Mouse (Mus musculus): ENCODE data around the gene 3425401B19Rik.

The 3425401B19Rik gene

GRCm38 (mm10) chr14:32685124-32685826, at the start of gene 3425401B19Rik:
3425401B19Rik (minus strand) TSS chr14:32685293.
- 86% methylated on average over 16 of the region's 16 CpGs for WGBS

GRCm38 (mm10) chr14:32732961-32733360, 47.9 kb upstream of the 3425401B19Rik start:
- WGBS: 46% methylated on average over 6 of the region's 6 CpGs

- WGBS: 59% methylated on average over 1 of the region's 1 CpGs
Observed at GRCm38 (mm10) chr14:32721461-32721860, 36.4 kb upstream of the 3425401B19Rik start.

GRCm38 (mm10) chr14:32716763-32717439, 31.8 kb upstream of the 3425401B19Rik start:
- WGBS: 92% methylated on average over 6 of the region's 6 CpGs

- 98% methylated on average over 2 of the region's 2 CpGs for WGBS
Observed at GRCm38 (mm10) chr14:32715489-32715888, 30.4 kb upstream of the 3425401B19Rik start.

- 77% methylated on average over 6 of the region's 6 CpGs for WGBS
Observed at GRCm38 (mm10) chr14:32715076-32715475, 30.0 kb upstream of the 3425401B19Rik start.

- 97% methylated on average over 6 of the region's 6 CpGs for WGBS
Observed at GRCm38 (mm10) chr14:32709861-32710260, 24.8 kb upstream of the 3425401B19Rik start.

- WGBS: 74% methylated on average over 7 of the region's 7 CpGs
Observed at GRCm38 (mm10) chr14:32708756-32709155, 23.7 kb upstream of the 3425401B19Rik start.

GRCm38 (mm10) chr14:32707938-32708337, 22.8 kb upstream of the 3425401B19Rik start:
- 90% methylated on average over 8 of the region's 8 CpGs for WGBS

- WGBS: 78% methylated on average over 8 of the region's 8 CpGs
Observed at GRCm38 (mm10) chr14:32700972-32701371, 15.9 kb upstream of the 3425401B19Rik start.

GRCm38 (mm10) chr14:32698556-32698955, 13.5 kb upstream of the 3425401B19Rik start:
- WGBS: 66% methylated on average over 3 of the region's 3 CpGs

GRCm38 (mm10) chr14:32697774-32698173, 12.7 kb upstream of the 3425401B19Rik start:
- WGBS: 76% methylated on average over 8 of the region's 8 CpGs

GRCm38 (mm10) chr14:32696344-32696743, 11.3 kb upstream of the 3425401B19Rik start:
- WGBS: 70% methylated on average over 2 of the region's 2 CpGs

- WGBS: 80% methylated on average over 2 of the region's 2 CpGs
Observed at GRCm38 (mm10) chr14:32695906-32696305, 10.8 kb upstream of the 3425401B19Rik start.

GRCm38 (mm10) chr14:32684735-32685105, 373 bp downstream of the 3425401B19Rik start:
- WGBS: 91% methylated on average over 19 of the region's 19 CpGs

GRCm38 (mm10) chr14:32683982-32684734, 935 bp downstream of the 3425401B19Rik start:
- 39% methylated on average over 19 of the region's 19 CpGs for WGBS

GRCm38 (mm10) chr14:32683251-32683838, 1.7 kb downstream of the 3425401B19Rik start:
- 53% methylated on average over 19 of the region's 19 CpGs for WGBS

GRCm38 (mm10) chr14:32682536-32682935, 2.6 kb downstream of the 3425401B19Rik start:
- 95% methylated on average over 12 of the region's 12 CpGs for WGBS

- WGBS: 77% methylated on average over 3 of the region's 3 CpGs
Observed at GRCm38 (mm10) chr14:32681603-32682002, 3.5 kb downstream of the 3425401B19Rik start.

GRCm38 (mm10) chr14:32678565-32678964, 6.5 kb downstream of the 3425401B19Rik start:
- 90% methylated on average over 3 of the region's 3 CpGs for WGBS

GRCm38 (mm10) chr14:32673178-32673577, 11.9 kb downstream of the 3425401B19Rik start:
- WGBS: 48% methylated on average over 3 of the region's 3 CpGs

- WGBS: 90% methylated on average over 6 of the region's 6 CpGs
Observed at GRCm38 (mm10) chr14:32663099-32663498, 22.0 kb downstream of the 3425401B19Rik start.
